Mouse (Mus musculus) CD4-positive, CD25-positive, alpha-beta regulatory T cell, adult 4 months (primary cell): ENCODE results near the gene BC030499. TPM values are rescaled to one million over a fixed set of nuclear protein-coding genes. Genes with fewer than 3 reads are reported as not detected.
"Not testable (repeated sequence)": the region's sequence is repeated elsewhere in the genome, so short reads cannot be mapped to it uniquely, and the experiment has no call there.

Experiments
- ATAC-seq: one replicate; pipeline ENCODE4 v1.8.0; 2017
- polyA plus RNA-seq, 2 experiments: library from polyadenylated mRNA; unstranded; fragments of 100-300 nt; shearing (Covaris generic); gene quantifications; one replicate each; pipeline ENCODE4 v1.2.1; 2017

BC030499 gene
- polyA plus RNA-seq, result under 1 TPM in 1 of 2 experiments, not detected in 1; 0.63 TPM

DNA sequence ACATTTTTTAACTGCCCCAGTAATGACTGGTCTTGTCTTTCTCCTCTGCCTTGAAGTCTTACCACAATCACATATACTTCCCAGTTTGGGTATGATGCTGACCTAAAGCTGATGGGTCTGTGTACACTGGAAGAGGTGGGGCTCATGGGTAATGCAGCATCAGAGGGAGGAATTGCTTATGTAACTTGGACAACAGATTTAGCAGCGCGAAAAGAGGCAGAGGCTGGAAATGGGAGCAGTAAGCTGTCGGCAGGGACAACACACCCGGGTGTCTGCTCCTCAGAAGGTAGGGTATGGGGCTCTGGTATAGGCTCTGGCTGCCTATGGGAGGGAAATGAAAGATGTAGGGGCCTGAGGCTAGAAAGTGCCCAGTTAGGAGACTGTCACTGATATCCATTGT is at the start of gene BC030499:
Gene BC030499, plus strand, starts transcription at position 188 of the 400 bp plus-strand sequence.
- ATAC-seq, result no peak

DNA sequence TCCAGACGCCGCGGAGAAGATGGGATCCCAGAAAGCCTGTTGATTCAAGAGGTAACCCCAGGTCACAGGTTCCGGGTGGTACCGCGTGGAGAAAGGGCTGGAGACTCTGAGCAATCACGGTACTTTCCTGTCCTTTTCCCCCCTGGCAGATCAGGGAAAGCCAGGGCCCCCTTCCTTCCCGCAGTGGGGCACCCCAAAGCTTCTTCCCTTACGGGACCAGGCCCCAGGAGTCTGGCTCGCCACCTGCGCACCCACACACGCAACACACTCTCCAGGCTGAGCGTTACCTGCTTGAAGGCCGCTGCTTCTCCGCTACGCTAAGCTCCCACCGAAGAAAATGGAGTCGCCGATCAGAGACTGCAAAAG is 45.4 kb upstream of the BC030499 start:
- ATAC-seq, result peak; percentile 10

GRCm38 (mm10) chr11:78245627-78246317 is 44.9 kb upstream of the BC030499 start, which contains the start of the genes Sdf2 and Supt6:
Sdf2 (plus strand) TSS chr11:78245746.
Supt6 (minus strand) TSS chr11:78245987.
- peak; percentile 84 for ATAC-seq

- no peak for ATAC-seq
Observed at GRCm38 (mm10) chr11:78246318-78247011, 44.2 kb upstream of the BC030499 start.

DNA sequence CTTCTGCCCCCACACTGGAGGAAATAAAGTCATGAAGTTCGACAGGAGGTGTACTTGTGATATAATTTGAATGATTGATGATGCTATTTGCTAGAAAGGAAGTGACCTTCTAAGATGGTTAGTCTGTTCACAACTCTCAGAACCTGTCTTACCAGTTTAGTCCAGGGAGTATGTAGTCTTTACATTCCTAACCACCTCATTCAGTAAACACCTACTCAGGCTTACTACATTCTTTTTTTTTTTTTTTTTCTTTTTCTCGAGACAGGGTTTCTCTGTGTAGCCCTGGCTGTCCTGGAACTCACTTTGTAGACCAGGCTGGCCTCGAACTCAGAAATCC is 43.7 kb upstream of the BC030499 start:
- no peak for ATAC-seq

DNA sequence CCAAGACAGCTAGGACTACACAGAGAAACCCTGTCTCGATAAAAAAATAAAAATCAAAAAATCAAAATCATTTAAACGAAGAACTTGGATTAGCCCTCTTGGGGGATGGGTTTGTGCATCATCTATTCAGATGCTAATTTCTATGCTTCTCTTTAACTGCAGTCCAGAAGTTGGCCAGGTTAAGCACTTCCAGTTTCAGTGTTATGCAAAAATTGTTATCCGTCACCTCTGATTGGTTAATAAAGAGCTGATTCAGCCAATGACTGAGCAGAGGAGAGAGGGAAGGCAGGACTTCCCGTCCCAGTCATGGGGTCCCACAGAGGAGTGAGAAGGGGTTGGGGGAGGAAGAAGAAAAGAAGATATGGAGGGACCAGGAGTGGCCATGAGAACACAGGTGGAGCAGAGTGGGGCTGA is 42.9 kb upstream of the BC030499 start:
- no peak for ATAC-seq

DNA sequence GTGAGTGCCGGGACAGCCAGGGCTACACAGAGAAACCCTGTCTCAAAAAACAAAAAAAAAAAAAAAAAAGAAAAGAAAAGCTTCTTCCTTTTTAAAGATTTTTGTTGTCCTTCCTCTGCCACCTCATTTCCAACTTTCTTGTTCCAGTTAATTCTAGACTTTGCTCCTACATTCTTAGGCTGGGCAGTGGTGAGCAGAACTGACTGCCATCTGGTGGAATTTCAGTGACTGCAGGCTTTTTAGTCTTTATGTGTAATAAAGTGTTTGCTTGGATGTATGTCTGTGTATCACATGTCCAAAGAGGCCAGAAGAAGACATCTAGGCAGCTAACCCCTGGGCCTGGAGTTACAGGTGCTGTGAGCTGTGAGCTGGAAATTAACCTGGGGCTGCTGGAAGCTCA is 34.0 kb upstream of the BC030499 start:
- no peak for ATAC-seq

DNA sequence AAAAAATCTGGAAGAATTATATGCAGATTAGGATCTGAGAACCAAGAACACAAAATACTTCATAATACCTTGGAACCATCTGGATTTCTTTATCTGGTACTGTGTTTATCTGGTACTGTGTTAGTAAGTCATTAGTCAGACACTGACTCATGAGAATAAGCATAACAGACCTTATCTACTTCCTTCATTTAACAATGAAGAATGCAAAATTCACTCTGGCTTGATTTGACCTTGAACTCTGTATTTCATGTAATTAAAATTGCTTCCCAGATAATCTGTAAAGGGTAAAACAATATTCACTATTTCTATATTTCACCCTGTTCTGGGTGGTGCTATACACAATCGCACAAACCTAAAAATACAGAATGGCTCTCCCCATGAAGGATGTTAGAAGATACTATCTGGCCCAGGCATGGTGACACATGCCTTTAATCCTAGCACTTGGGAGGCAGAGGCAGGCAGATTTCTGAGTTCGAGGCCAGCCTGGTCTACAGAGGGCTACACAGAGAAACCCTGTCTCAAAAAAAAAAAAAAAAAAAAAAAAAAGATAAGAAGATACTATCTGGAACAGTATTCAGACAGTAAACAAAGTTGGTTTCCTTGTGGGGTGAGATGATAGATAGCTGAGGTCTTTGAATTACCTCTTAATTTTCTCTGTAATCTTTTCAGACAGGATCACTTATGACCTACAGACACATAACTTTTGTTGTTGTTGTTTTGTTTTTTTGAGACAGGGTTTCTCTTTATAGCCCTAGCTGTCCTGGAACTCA is 30.0 kb upstream of the BC030499 start:
- ATAC-seq, result no peak

DNA sequence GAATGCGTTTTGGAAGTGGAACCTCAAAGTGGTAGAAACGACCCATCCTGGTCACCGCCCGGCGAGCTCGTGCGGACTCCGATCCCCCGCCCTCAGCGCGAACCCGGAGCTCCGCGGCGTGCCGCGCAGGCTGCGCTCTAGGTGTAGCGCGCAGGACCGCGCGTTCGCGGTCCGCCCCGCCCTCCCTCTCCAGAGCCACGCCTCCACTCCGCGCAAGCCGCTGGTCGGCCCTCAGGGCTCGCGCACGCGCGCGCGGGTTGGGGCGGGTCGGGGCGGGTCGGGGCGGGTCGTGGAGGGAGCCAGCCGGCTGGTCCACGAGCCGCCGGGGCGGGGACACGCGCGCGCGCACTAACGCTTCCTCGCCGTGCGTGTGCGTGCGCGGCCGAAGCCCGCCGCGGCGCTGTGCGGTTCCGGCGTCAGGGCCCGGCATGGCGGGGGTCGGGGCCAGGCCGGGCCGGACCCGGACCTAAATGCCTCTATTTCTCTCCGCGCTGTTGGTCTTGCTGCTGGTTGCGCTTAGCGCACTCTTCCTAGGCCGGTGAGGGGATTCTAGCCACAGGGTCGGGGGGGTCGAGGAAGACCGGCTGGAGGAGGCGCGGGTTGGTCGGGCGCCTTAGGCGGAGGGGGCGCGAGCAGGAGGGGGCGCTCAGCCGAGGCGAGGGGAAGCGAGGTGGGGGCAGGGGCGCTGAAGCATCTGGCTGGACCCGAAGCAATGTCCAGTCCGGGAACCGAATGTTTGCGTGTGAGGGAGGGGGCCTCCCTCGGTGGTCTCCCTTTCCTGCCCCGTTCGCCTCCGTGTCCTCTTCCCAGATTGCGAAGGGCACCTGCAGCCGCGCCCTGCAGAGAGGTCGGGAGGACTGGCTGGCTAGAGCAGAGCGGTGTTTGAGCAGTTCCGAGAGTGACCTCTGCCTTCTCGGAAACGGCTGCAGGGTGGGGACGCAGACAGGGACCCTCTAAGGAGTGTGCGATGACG is 29.0 kb upstream of the BC030499 start, which contains the start of gene 2610507B11Rik:
Gene 2610507B11Rik, plus strand, starts transcription at position 373 of the 973 bp plus-strand sequence.
- peak; percentile 89 for ATAC-seq

GRCm38 (mm10) chr11:78262550-78262949 is 28.1 kb upstream of the BC030499 start:
- peak; percentile 18 for ATAC-seq

- ATAC-seq, result no peak
Observed at GRCm38 (mm10) chr11:78265571-78265970, 25.1 kb upstream of the BC030499 start.

GRCm38 (mm10) chr11:78271986-78272385 is 18.7 kb upstream of the BC030499 start:
- ATAC-seq, result no peak

DNA sequence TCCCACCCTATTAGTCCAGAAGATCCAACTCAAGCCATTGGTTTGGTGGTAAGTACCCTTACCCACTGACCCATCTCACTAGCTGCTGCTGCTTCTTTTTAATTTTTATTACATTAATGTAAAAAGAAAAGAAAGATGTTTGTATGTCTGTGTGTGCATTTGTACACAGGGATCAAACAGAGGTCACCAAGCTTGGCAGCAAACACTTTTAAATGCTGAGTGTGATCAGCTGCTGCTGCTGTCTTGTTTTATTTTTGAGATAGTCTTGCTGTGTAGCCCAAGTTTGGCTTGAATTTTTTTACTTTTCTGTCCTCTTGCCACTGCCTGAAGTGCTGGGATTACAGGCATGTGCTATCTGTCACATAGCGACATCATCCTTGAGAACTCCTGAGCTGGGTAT is 15.0 kb upstream of the BC030499 start:
- ATAC-seq, result no peak

DNA sequence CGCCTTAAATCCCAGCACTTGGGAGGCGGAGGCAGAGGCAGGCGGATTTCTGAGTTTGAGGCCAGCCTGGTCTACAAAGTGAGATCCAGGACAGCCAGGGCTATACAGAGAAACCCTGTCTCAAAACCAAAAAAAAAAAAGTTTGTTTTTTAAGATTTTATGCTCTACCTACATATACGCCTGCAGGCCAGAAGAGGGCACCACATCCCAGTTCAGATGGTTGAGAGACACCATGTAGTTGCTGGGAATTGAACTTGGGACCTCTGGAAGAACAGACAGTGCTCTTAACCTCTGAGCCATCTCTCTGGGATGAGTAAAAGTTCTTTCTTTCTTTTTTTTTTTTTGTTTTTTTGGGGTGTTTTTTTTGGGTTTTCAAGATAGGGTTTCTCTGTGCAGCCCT is 14.5 kb upstream of the BC030499 start:
- not testable (repeated sequence) for ATAC-seq

GRCm38 (mm10) chr11:78278853-78279252 is 11.8 kb upstream of the BC030499 start:
- ATAC-seq, result no peak

GRCm38 (mm10) chr11:78279586-78279985 is 11.1 kb upstream of the BC030499 start:
- no peak for ATAC-seq

GRCm38 (mm10) chr11:78289146-78289763 is 1.4 kb upstream of the BC030499 start:
- no peak for ATAC-seq

- ATAC-seq, result no peak
Observed at GRCm38 (mm10) chr11:78294585-78294984, 3.9 kb downstream of the BC030499 start.

DNA sequence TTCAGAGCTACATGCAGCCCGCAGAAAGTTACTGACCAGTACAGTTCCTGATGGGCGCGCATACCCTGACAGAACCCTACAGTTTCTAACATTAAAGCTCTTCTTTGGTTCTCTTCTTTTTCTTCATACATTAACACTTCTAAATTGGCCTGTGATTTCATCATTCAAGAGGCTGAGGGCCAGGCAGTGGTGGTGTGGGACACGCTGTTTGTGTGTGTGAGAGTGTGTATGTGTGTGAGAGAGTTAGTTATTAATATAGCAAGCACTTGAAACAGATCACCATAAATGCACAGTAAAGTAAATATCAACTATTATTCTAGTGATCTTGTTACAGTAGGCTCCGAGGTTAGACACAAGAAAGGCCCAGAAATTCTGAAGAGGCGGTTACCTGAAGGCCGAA is 10.3 kb downstream of the BC030499 start:
- ATAC-seq, result no peak

DNA sequence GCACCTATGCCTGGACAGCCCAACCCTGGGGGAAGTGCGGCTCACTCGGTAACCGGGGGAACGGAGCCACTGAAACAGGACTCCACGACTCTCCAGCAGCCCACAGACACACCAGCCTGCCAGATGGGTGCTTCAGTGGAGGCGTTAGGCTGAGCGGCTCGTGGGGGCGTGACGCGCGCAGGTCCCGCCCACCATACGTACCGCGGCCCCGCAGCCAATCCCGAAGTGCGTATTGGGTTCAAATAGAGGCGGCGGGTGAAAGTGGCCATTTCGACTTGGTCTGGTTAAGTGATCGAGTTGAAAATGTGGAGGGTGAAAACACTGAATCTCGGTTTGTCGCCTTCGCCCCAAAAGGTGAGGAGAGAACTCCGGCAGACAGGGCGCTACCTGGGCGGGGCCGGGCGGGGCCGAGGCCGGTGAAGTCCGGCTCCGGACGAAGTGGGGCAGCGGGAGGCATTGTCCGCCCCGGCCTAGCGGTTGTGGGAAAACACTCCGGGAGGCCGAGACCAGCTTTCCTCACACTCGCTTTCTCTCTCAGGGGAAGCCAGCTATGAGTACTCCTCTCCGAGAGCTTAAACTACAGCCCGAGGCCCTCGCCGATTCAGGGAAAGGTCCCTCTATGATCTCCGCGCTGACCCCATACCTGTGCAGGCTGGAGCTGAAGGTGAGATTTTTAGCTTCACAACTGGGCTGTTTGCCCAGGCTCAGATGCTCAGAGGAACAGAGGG is 10.9 kb downstream of the BC030499 start, which contains the start of gene Spag5:
Gene Spag5, plus strand, starts transcription at position 173 of the 728 bp plus-strand sequence.
- peak; percentile 100 for ATAC-seq

- ATAC-seq, result no peak
Observed at GRCm38 (mm10) chr11:78305272-78305671, 14.6 kb downstream of the BC030499 start.
